Mouse (Mus musculus) macrophage (primary cell): ENCODE results near the gene Aldh1a3. TPM values are rescaled to one million over a fixed set of nuclear protein-coding genes. Genes with fewer than 3 reads are reported as not detected.

ENCODE experiments used
- H3K27ac ChIP-seq: fragments of 350-480 bp; formaldehyde crosslinking; 2 replicates; pipeline ENCODE4 v1.9.0; 2021
- H3K36me3 ChIP-seq: fragments of 350-480 bp; formaldehyde crosslinking; 2 replicates; pipeline ENCODE4 v1.9.0; 2021; ENCODE audit errors: inconsistent target
- H3K4me3 ChIP-seq: fragments of 350-480 bp; formaldehyde crosslinking; 2 replicates; pipeline ENCODE4 v1.9.0; 2021; ENCODE audit errors: inconsistent target
- H3K79me2 ChIP-seq: fragments of 350-480 bp; formaldehyde crosslinking; 2 replicates; pipeline ENCODE4 v1.9.0; 2021; ENCODE audit errors: inconsistent target
- WGBS: methylation state at CpG from one replicate; pipeline ENCODE4 v1.1.7; 2026; ENCODE audit warnings: inconsistent platforms; ENCODE audit not compliant: missing documents; 5-methylcytosine and 5-hydroxymethylcytosine counted together
- polyA plus RNA-seq: library from polyadenylated mRNA; stranded (reverse); fragments of 250-400 nt; gene quantifications from 3 replicates; pipeline ENCODE4 v1.2.4, GENCODE M21; 2018; ENCODE audit warnings: inconsistent platforms

Aldh1a3 gene
- polyA plus RNA-seq, 1 experiment from 2014 or later = not detected

- WGBS = 78% methylated on average over 15 of the region's 15 CpGs
- H3K79me2 ChIP-seq = no peaks in the 10 kb centered on the region
- no peaks in the 10 kb centered on the region for H3K36me3 ChIP-seq
- H3K4me3 ChIP-seq = no peak overlapping the region
- H3K27ac ChIP-seq = no peak overlapping the region
Observed at GRCm38 (mm10) chr7:66442501-66443369, 15.4 kb upstream of the Aldh1a3 start.

GRCm38 (mm10) chr7:66438787-66439669 lies 11.7 kb upstream of the Aldh1a3 start:
- 46% methylated on average over 12 of the region's 12 CpGs for WGBS
- H3K79me2 ChIP-seq = no peaks in the 10 kb centered on the region
- no peaks in the 10 kb centered on the region for H3K36me3 ChIP-seq
- no peak overlapping the region for H3K4me3 ChIP-seq
- H3K27ac ChIP-seq = no peak overlapping the region

DNA sequence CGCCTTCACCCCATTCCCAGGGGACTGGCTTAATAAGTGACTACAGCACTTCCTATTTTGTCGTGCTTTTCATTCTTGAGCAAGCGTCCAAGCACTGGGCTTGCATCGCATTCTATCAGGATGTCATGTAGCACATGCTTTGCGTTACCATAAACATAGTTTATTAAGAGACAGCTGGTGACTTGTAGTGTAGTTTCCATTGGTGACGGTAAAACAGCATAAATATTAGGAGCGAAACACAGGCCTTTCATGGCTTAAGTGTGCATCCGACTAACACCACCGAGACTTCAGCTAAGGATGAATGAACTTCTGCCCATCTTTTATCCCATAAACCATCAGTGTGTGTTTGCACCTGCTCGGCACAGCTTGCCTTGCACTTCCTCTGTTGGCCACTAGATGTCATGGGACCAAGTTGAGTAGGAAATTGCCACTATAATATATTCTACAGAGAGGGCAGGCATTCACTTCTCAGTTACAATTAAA lies 7.2 kb upstream of the Aldh1a3 start:
- WGBS = 52% methylated on average over 10 of the region's 10 CpGs
- Histone ChIP-seq H3K27ac (no peak overlapping the region), H3K36me3 (no peaks in the 10 kb centered on the region)

GRCm38 (mm10) chr7:66427053-66427436 lies 272 bp downstream of the Aldh1a3 start:
- no peaks in the 10 kb centered on the region for H3K36me3 ChIP-seq
- H3K27ac ChIP-seq = no peak overlapping the region
- no peak overlapping the region for H3K4me3 ChIP-seq
- no peaks in the 10 kb centered on the region for H3K79me2 ChIP-seq
- 4% methylated on average over 19 of the region's 23 CpGs for WGBS

More for the DNA sequence above, 7.2 kb upstream of the Aldh1a3 start:
- Histone ChIP-seq H3K79me2 (no peaks in the 10 kb centered on the region), H3K4me3 (no peak overlapping the region)

DNA sequence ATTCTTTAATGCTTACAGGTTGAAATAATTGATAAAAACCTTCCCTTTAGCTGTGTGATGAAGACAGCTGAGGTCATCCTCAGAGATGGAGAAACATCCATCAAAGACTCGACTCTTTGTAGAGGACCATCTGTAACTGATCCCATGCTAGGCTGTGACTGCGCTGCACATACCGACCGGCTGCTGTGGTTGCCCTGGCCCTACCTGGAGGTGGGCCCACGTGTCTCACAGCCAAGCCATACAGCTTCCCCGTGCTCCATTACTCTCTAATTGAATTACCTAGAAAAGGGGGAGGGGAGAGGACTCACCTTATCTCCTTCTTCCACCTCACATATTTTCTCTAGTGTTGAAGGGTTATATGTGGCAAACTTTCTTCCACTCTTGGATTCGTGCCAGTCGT lies 5.4 kb downstream of the Aldh1a3 start:
- no peak overlapping the region for H3K27ac ChIP-seq
- H3K4me3 ChIP-seq = no peak overlapping the region
- H3K36me3 ChIP-seq = no peaks in the 10 kb centered on the region
- WGBS = 84% methylated on average over 8 of the region's 8 CpGs
- H3K79me2 ChIP-seq = no peaks in the 10 kb centered on the region

- Histone ChIP-seq H3K36me3 (no peaks in the 10 kb centered on the region), H3K27ac (no peak overlapping the region), H3K79me2 (no peaks in the 10 kb centered on the region), H3K4me3 (no peak overlapping the region)
- 69% methylated on average over 10 of the region's 12 CpGs for WGBS
Observed at GRCm38 (mm10) chr7:66418981-66419380, 8.3 kb downstream of the Aldh1a3 start.

DNA sequence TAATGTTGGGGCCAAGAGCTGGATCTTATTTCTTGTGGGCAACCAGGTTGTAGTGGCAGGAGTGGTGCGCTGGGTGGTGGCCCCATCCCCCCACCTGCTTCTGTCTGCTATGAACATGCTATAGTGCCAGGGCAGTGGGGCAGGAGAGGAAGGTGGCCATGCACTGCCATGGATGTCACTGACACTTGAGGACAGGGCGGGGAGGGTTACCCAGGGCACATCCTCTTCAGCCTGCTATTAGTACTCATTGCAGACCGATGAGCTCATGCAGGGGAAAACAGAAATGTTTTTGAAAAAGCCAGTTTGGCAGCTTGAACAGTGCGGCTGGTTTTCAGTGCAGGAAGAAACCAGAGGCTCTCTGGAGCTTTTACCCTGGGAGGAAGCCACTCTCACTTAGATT lies 10.5 kb downstream of the Aldh1a3 start:
- Histone ChIP-seq H3K79me2 (no peaks in the 10 kb centered on the region), H3K36me3 (no peaks in the 10 kb centered on the region), H3K27ac (no peak overlapping the region), H3K4me3 (no peak overlapping the region)
- 82% methylated on average over 4 of the region's 4 CpGs for WGBS

GRCm38 (mm10) chr7:66413093-66413492 lies 14.2 kb downstream of the Aldh1a3 start:
- Histone ChIP-seq H3K36me3 (no peaks in the 10 kb centered on the region), H3K27ac (no peak overlapping the region), H3K4me3 (no peak overlapping the region), H3K79me2 (no peaks in the 10 kb centered on the region)
- 83% methylated on average over 6 of the region's 7 CpGs for WGBS

DNA sequence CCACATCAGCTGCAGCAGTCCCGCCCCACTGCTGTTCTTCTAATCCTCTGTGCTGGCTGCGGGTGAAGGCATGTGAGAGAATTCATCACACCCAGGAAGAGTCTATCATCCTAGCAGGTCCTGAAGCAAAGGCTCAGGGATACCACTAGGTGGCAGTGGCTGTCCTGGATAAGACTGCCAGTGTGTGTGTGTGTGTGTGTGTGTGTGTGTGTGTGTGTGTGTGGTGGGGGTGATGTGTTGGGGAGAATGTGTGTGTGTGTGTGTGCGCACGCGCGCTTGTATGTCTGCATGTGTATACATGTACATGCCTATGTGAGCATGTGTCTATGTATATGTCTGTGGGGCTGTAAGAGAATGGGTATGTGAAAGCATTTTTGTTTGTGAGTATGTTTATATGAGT lies 17.9 kb downstream of the Aldh1a3 start:
- Histone ChIP-seq H3K27ac (no peak overlapping the region), H3K4me3 (no peak overlapping the region), H3K36me3 (no peaks in the 10 kb centered on the region), H3K79me2 (no peaks in the 10 kb centered on the region)
- 78% methylated on average over 6 of the region's 6 CpGs for whole genome bisulfite sequencing

- Histone ChIP-seq H3K4me3 (no peak overlapping the region), H3K36me3 (no peaks in the 10 kb centered on the region), H3K27ac (no peak overlapping the region), H3K79me2 (no peaks in the 10 kb centered on the region)
- 84% methylated on average over 8 of the region's 8 CpGs for WGBS
Observed at GRCm38 (mm10) chr7:66406971-66407370, 20.3 kb downstream of the Aldh1a3 start.

GRCm38 (mm10) chr7:66405951-66406721 lies 21.2 kb downstream of the Aldh1a3 start:
- Histone ChIP-seq H3K79me2 (no peaks in the 10 kb centered on the region), H3K36me3 (no peaks in the 10 kb centered on the region), H3K4me3 (no peak overlapping the region), H3K27ac (no peak overlapping the region)
- whole genome bisulfite sequencing = 75% methylated on average over 13 of the region's 13 CpGs

DNA sequence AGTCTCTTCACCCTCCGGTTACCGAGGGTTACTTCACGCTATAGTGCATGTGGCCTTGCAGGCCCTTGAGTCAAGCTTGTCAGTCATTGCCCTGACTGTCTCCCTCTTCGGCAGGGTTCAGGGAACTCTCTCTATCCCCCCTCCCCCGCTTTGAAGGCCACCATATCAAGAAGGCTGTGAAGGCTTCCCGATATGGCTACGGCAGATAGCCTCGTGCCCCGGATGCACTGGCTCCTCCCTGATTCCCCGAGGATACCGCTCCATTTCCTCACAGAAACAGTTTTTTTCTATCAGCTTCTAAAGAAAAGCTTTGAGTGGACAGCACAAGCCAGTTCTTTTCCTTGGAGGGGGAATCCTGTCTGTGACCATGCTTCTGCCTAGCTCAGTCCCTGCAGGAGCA lies 21.8 kb downstream of the Aldh1a3 start:
- WGBS = 89% methylated on average over 11 of the region's 11 CpGs
- Histone ChIP-seq H3K79me2 (no peaks in the 10 kb centered on the region), H3K27ac (no peak overlapping the region), H3K36me3 (no peaks in the 10 kb centered on the region), H3K4me3 (no peak overlapping the region)

DNA sequence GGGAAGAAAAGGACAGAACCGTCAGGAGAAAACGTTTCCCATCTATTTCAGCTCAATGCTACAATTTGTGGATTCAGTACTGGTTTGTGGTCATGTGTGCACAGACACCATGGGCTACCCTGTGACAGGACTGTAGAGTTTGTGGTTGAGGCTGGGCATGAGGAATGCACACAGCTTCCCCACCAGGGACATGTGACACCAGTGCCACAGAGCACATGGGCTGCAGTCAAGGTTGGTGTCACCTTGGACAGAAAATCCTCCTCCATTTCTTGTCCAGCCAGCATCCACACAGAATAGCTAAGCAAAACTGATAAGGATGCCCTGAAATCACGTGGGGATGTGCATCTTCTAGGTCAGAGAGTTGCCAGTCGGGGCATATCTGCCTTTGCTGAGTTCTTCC lies 22.5 kb downstream of the Aldh1a3 start:
- H3K79me2 ChIP-seq = no peaks in the 10 kb centered on the region
- H3K36me3 ChIP-seq = no peaks in the 10 kb centered on the region
- WGBS = 36% methylated on average over 4 of the region's 4 CpGs
- H3K27ac ChIP-seq = no peak overlapping the region
- H3K4me3 ChIP-seq = no peak overlapping the region

- no peak overlapping the region for H3K4me3 ChIP-seq
- no peak overlapping the region for H3K27ac ChIP-seq
- WGBS = 28% methylated on average over 10 of the region's 10 CpGs
- H3K79me2 ChIP-seq = no peaks in the 10 kb centered on the region
- no peaks in the 10 kb centered on the region for H3K36me3 ChIP-seq
Observed at GRCm38 (mm10) chr7:66404141-66404540, 23.2 kb downstream of the Aldh1a3 start.
